Mouse (Mus musculus): ENCODE data around the gene Col9a3.

- TF ChIP-seq CTCF (IDR thresholded peaks at IDR 0.05; ENCODE audit: low read depth) (no peak), EP300 (IDR thresholded peaks at IDR 0.05; ENCODE audit: low read depth) (no peak)
Measured at GRCm38 (mm10) chr2:180655150-180655549, 57.6 kb downstream of the Col9a3 start.
